Mouse (Mus musculus) forebrain, embryonic 10.5 days (tissue): ENCODE measurements at regions not wholly inside any gene's neighbourhood (a gene's known extent, or its start where the extent isn't known, plus 50 kb on each side); places are given as distances from the start of the nearest gene placed in this dataset.
A peak's percentile ranks its signal among the peaks of the same experiment; 100 is the strongest.

Experiments
- DNase-seq: peaks from one replicate; pipeline ENCODE4 v3.0.0-alpha.2; 2017; ENCODE audit warnings: low spot score; ENCODE audit errors: extremely low spot score
- H3K27ac ChIP-seq: fragments of 300-500 bp; sonication (generic); 2 replicates; pipeline ENCODE4 v1.5.1; 2016; ENCODE audit warnings: mild to moderate bottlenecking
- H3K27me3 ChIP-seq: fragments of 300-500 bp; sonication (generic); 2 replicates; pipeline ENCODE4 v1.6.1; 2016; ENCODE audit warnings: mild to moderate bottlenecking; ENCODE audit not compliant: poor library complexity, severe bottlenecking
- H3K36me3 ChIP-seq: fragments of 300-500 bp; sonication (generic); replicated peaks from 2 replicates; pipeline ENCODE4 v1.6.1; 2016; ENCODE audit warnings: mild to moderate bottlenecking, moderate library complexity
- H3K4me1 ChIP-seq: fragments of 300-500 bp; sonication (generic); 2 replicates; pipeline ENCODE4 v1.6.1; 2016
- H3K4me3 ChIP-seq: fragments of 300-500 bp; sonication (generic); 2 replicates; pipeline ENCODE4 v1.5.1; 2016; ENCODE audit warnings: mild to moderate bottlenecking, moderate library complexity
- H3K9me3 ChIP-seq: fragments of 300-500 bp; sonication (generic); 2 replicates; pipeline ENCODE4 v1.6.1; 2016; ENCODE audit warnings: mild to moderate bottlenecking, moderate library complexity
- WGBS: fragments of 180-500 bp; shearing (Covaris S2); methylation state at CpG from one replicate; pipeline ENCODE4 v1.1.7; 2016; 5-methylcytosine and 5-hydroxymethylcytosine counted together

- Histone ChIP-seq H3K4me1 (peaks cover 7% of the 10 kb centered on the region), H3K4me3 (no peak overlapping the region), H3K9me3 (no peaks in the 10 kb centered on the region), H3K27ac (no peak overlapping the region), H3K27me3 (no peaks in the 10 kb centered on the region), H3K36me3 (no peaks in the 10 kb centered on the region)
- no peak for DNase-seq
- WGBS = 29% methylated on average over 3 of the region's 3 CpGs
Measured at GRCm38 (mm10) chr9:92882251-92882832, 340.3 kb downstream of the Plod2 start.

DNA sequence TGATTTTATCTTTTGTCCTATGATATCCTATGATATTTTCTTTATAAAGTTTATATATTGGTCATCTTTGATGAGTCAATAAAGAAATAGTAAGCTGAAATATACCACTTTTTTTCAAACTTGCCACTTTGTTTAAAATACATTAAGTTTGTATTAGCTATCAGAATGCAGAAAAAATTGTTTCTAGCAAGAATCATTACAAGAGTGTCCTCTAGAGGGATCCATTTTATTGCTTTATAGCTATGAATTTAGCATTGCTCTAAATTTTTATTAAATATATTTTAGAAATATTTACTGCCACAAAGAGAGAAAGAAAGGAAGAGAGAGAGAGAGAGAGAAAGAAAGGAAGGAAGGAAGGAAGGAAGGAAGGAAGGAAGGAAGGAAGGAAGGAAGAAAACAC, 348.0 kb downstream of the Plod2 start:
- Histone ChIP-seq H3K36me3 (no peaks in the 10 kb centered on the region), H3K27me3 (no peaks in the 10 kb centered on the region), H3K27ac (no peak overlapping the region), H3K4me3 (no peak overlapping the region), H3K9me3 (no peaks in the 10 kb centered on the region), H3K4me1 (no peaks in the 10 kb centered on the region)
- DNase-seq = no peak

GRCm38 (mm10) chr9:92899733-92900132, 357.7 kb downstream of the Plod2 start:
- WGBS = 90% methylated on average over 4 of the region's 4 CpGs
- DNase-seq = no peak

GRCm38 (mm10) chr9:92907102-92907501, 365.1 kb downstream of the Plod2 start:
- DNase-seq = no peak
- Histone ChIP-seq H3K27ac (no peak overlapping the region), H3K9me3 (no peaks in the 10 kb centered on the region), H3K4me3 (no peak overlapping the region), H3K4me1 (no peaks in the 10 kb centered on the region), H3K36me3 (no peaks in the 10 kb centered on the region), H3K27me3 (no peaks in the 10 kb centered on the region)

More at GRCm38 (mm10) chr9:92899733-92900132, 357.7 kb downstream of the Plod2 start:
- H3K4me3 ChIP-seq = no peak overlapping the region
- H3K4me1 ChIP-seq = no peaks in the 10 kb centered on the region
- no peaks in the 10 kb centered on the region for H3K27me3 ChIP-seq
- no peaks in the 10 kb centered on the region for H3K36me3 ChIP-seq
- no peaks in the 10 kb centered on the region for H3K9me3 ChIP-seq
- no peak overlapping the region for H3K27ac ChIP-seq

DNA sequence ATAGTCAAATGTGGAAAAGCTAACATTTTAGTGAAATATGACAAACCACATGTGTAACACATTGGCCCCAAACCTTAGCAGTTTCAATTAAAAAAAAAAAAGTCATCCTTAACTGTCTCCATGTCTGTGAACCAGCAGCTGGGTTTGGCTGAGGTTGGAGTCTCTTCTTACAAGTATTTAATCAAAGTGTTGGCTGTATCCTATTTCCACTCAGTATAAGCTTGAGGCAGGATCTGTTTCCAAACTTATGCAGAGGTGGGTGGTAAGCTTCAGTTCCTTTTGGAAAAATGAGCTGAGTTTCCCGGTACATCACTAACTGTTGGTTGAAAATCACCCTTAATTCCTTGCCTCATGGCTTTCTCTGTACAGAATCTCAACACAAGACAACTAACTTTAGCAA, 377.4 kb downstream of the Plod2 start:
- no peak overlapping the region for H3K27ac ChIP-seq
- no peaks in the 10 kb centered on the region for H3K9me3 ChIP-seq
- H3K27me3 ChIP-seq = no peaks in the 10 kb centered on the region
- DNase-seq = no peak
- H3K4me3 ChIP-seq = no peak overlapping the region
- no peaks in the 10 kb centered on the region for H3K4me1 ChIP-seq
- H3K36me3 ChIP-seq = no peaks in the 10 kb centered on the region
- WGBS = 92% methylated on average over 1 of the region's 1 CpGs

GRCm38 (mm10) chr9:92930231-92930966, 388.4 kb downstream of the Plod2 start:
- H3K4me3 ChIP-seq = peak overlapping the region; percentile 31; the same call in 1 of the 2 replicates
- WGBS = 11% methylated on average over 6 of the region's 6 CpGs

GRCm38 (mm10) chr9:92937802-92938201, 395.8 kb downstream of the Plod2 start:
- Histone ChIP-seq H3K4me3 (no peak overlapping the region), H3K9me3 (peaks cover 38% of the 10 kb centered on the region), H3K36me3 (0 out of 2 replicates have a peak, but pooled peaks cover 2% of the 10 kb centered on the region), H3K27me3 (no peaks in the 10 kb centered on the region), H3K4me1 (no peaks in the 10 kb centered on the region), H3K27ac (no peak overlapping the region)
- no peak for DNase-seq
- 80% methylated on average over 1 of the region's 1 CpGs for WGBS

More at GRCm38 (mm10) chr9:92930231-92930966, 388.4 kb downstream of the Plod2 start:
- Histone ChIP-seq H3K9me3 (peaks cover 28% of the 10 kb centered on the region), H3K36me3 (0 out of 2 replicates have a peak, but pooled peaks cover 2% of the 10 kb centered on the region), H3K27me3 (no peaks in the 10 kb centered on the region), H3K27ac (peak overlapping the region; percentile 72), H3K4me1 (peaks cover 22% of the 10 kb centered on the region)
- peak; percentile 68 for DNase-seq

DNA sequence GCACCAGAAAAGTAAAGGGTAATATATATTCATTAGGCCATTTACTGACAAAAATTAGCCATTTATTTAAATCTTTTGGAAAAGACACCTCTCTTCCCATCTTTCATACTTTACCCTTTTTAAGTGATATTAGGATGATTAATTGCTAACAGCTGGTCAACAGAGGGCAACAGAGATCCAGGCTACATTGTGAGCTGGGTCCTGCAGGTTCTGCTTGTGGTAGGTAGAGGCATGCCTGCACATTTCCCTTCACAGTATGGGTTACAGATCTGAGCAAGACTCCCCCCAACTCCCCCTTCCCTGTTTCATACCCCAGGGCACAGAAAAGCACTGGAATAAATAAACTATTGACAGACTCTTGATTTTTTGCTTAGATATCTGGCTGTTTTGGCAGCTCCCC, 408.1 kb downstream of the Plod2 start:
- no peak overlapping the region for H3K4me3 ChIP-seq
- H3K36me3 ChIP-seq = no peaks in the 10 kb centered on the region
- no peaks in the 10 kb centered on the region for H3K27me3 ChIP-seq
- DNase-seq = no peak
- H3K27ac ChIP-seq = no peak overlapping the region
- no peaks in the 10 kb centered on the region for H3K9me3 ChIP-seq
- no peaks in the 10 kb centered on the region for H3K4me1 ChIP-seq

GRCm38 (mm10) chr9:92963275-92963674, 421.3 kb downstream of the Plod2 start:
- no peak for DNase-seq
- H3K4me3 ChIP-seq = no peak overlapping the region
- no peak overlapping the region for H3K27ac ChIP-seq
- no peaks in the 10 kb centered on the region for H3K27me3 ChIP-seq
- H3K36me3 ChIP-seq = no peaks in the 10 kb centered on the region
- no peaks in the 10 kb centered on the region for H3K9me3 ChIP-seq
- no peaks in the 10 kb centered on the region for H3K4me1 ChIP-seq
- 95% methylated on average over 1 of the region's 1 CpGs for WGBS

DNA sequence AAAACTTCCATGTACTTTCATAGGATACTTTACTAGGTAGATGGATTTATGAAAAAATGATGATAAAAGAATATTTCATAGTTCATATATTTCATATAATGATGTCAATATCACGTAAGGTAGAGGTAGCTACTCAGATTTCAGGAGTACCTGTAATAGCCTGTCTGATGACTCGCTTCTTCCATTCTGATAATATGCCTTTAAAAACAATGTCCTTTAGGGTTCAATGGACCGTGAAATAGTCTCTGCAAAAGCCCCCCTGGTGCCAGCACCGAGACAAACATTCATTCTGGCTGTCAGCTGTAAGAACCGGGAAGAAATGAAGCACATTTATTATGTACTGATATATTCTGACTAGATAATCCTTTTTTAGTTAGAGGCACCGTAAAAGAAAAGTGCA, 449.7 kb downstream of the Plod2 start:
- Histone ChIP-seq H3K27me3 (no peaks in the 10 kb centered on the region), H3K36me3 (no peaks in the 10 kb centered on the region), H3K4me1 (peaks cover 10% of the 10 kb centered on the region), H3K27ac (no peak overlapping the region), H3K4me3 (no peak overlapping the region), H3K9me3 (peaks cover 10% of the 10 kb centered on the region; the same call in 1 of the 2 replicates)
- WGBS = 36% methylated on average over 6 of the region's 6 CpGs
- DNase-seq = no peak

GRCm38 (mm10) chr9:92996156-92996555, 454.1 kb downstream of the Plod2 start:
- Histone ChIP-seq H3K27me3 (no peaks in the 10 kb centered on the region), H3K36me3 (no peaks in the 10 kb centered on the region), H3K9me3 (peaks cover 10% of the 10 kb centered on the region; the same call in 1 of the 2 replicates), H3K27ac (no peak overlapping the region), H3K4me1 (peaks cover 10% of the 10 kb centered on the region), H3K4me3 (no peak overlapping the region)
- 91% methylated on average over 2 of the region's 2 CpGs for WGBS
- DNase-seq = no peak

GRCm38 (mm10) chr9:93005182-93005953, 463.3 kb downstream of the Plod2 start:
- 91% methylated on average over 3 of the region's 3 CpGs for WGBS
- Histone ChIP-seq H3K9me3 (no peaks in the 10 kb centered on the region), H3K27ac (no peak overlapping the region)

More at GRCm38 (mm10) chr9:93005182-93005953, 463.3 kb downstream of the Plod2 start:
- H3K27me3 ChIP-seq = no peaks in the 10 kb centered on the region
- no peaks in the 10 kb centered on the region for H3K36me3 ChIP-seq
- no peak overlapping the region for H3K4me3 ChIP-seq
- no peak for DNase-seq
- peaks cover 7% of the 10 kb centered on the region for H3K4me1 ChIP-seq
